Mouse (Mus musculus): Measurements from ENCODE around the gene Ushbp1. TPM values are rescaled to one million over a fixed set of nuclear protein-coding genes. Genes with fewer than 3 reads are reported as not detected.

Gene Ushbp1
- polyA plus RNA-seq, 1 experiment from 2014 or later, result 4.1 TPM

DNA sequence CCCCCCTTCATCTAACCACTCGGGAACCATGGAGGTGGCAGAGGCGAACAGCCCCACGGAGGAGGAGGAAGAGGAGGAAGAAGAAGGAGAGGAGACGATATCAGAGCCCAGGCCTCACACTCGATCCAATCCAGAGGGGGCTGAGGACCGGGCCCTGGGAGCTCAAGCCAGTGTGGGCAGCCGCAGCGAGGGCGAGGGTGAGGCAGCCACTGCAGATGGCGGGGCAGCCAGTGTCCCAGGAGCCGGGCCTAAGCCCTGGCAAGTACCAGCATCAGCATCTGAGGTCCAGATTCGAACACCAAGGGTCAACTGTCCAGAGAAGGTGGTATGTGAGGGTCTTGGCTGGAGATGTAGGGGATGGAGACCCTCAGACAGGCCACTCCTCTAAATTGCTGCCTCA, 2.1 kb upstream of the Ushbp1 start:
- H3K27me3 ChIP-seq (ENCODE audit: control insufficient read depth, insufficient read depth, low read length), result no peaks in the 10 kb centered on the region
- H3K4me1 ChIP-seq (replicated peaks; ENCODE audit: control insufficient read depth, insufficient read depth), result peaks cover 5% of the 10 kb centered on the region; the same call in 1 of the 2 replicates
- H3K9me3 ChIP-seq (ENCODE audit: control insufficient read depth, low read length), result no peaks in the 10 kb centered on the region
- ATAC-seq (ENCODE audit: low FRiP score, low TSS enrichment) (no peak), DNase-seq (ENCODE audit: low spot score) (no peak)
- H3K36me3 ChIP-seq (ENCODE audit: control insufficient read depth, insufficient read depth, low read length), result peaks cover 6% of the 10 kb centered on the region; the same call in 1 of the 2 replicates
- H3K4me3 ChIP-seq (ENCODE audit: low read depth, low read length), result peak overlapping the region; percentile 67
- TF ChIP-seq EP300 (optimal IDR thresholded peaks at IDR 0.05), result no peak
- no peak for TF ChIP-seq CTCF (IDR thresholded peaks at IDR 0.05; ENCODE audit: low read depth)
- no peak overlapping the region for H3K9ac ChIP-seq (ENCODE audit: low read length)
- peak overlapping the region; percentile 80 for H3K4me2 ChIP-seq (replicated peaks; ENCODE audit: low read depth)
- 83% methylated on average over 12 of the region's 12 CpGs for WGBS
- no peak overlapping the region for H3K27ac ChIP-seq (replicated peaks)

DNA sequence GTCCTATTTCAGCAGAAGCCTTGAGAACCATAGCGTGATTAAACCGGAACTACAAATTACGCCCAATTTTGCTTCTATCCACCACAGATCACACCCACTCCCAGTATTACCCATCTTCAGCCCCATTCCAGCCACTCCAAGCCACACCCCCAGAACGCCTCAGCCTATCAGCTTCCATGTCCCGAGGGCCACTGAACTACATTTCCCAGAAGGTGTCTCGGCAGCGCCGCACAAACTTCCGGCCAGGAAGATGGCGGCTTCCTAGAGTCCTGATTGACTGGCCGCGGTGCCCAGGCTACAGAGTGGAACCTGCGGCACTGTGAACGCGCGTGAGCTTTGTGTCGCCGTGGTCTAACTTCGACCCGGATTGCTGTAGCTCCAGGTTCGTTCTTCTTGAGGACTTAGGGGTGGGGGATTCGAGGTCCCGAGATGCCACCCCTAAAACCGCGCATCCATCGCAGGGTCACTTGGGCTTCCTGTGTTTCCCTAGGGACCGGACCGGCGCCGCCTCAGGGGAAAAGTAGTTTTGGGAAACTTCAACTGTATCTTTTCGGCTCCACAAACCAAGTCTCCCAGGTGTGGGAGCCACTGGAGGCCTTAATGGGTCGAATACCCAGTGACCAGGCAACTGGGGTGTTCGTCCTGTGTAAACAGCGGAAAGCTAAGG, 1.2 kb upstream of the Ushbp1 start, which contains the start of gene Babam1:
Gene Babam1 (plus strand): TSS at position 223 of the 667 bp plus-strand sequence.
- ATAC-seq (ENCODE audit: low FRiP score, low TSS enrichment), result peak; percentile 97
- peak within 1 kb of the TSS; percentile 67 for H3K4me3 ChIP-seq (ENCODE audit: low read depth, low read length)
- H3K4me2 ChIP-seq (replicated peaks; ENCODE audit: low read depth), result peak within 1 kb of the TSS; percentile 80
- H3K9ac ChIP-seq (ENCODE audit: low read length), result peak within 1 kb of the TSS; percentile 70
- peaks cover 5% of the 10 kb centered on the region; the same call in 1 of the 2 replicates for H3K4me1 ChIP-seq (replicated peaks; ENCODE audit: control insufficient read depth, insufficient read depth)
- DNase-seq (ENCODE audit: low spot score), result peak; percentile 90
- peak within 1 kb of the TSS; percentile 45 for H3K27ac ChIP-seq (replicated peaks)
- under 1% methylated on average over 34 of the region's 34 CpGs for WGBS
- H3K27me3 ChIP-seq (ENCODE audit: control insufficient read depth, insufficient read depth, low read length), result no peaks in the 10 kb centered on the region
- peaks cover 6% of the 10 kb centered on the region; the same call in 1 of the 2 replicates for H3K36me3 ChIP-seq (ENCODE audit: control insufficient read depth, insufficient read depth, low read length)
- H3K9me3 ChIP-seq (ENCODE audit: control insufficient read depth, low read length), result no peaks in the 10 kb centered on the region
- no peak for TF ChIP-seq EP300 (optimal IDR thresholded peaks at IDR 0.05)
- 0 out of 2 replicates have a peak, but pooled peaks have one; percentile 1 for TF ChIP-seq CTCF (IDR thresholded peaks at IDR 0.05; ENCODE audit: low read depth)

DNA sequence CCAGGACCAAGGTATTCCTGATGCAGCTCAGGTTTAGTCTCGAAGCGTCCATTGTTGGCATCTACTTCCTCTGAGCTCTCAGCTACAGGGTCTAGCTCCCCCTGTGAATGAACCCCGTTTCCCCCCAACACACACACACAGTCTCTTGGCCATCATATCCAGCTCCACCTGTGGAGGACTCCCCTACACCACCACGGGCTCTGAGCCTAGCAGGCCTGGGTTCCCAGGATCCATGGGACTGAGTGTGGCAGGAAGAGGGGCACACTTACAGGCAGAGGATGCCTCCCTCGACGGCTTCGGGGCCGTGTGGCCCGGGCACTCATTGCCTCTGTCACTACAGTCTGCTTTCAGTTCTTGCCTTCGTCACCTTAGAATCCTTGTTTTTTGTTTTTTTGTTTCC, 531 bp downstream of the Ushbp1 start:
- H3K9me3 ChIP-seq (ENCODE audit: control insufficient read depth, low read length), result no peaks in the 10 kb centered on the region
- peaks cover 5% of the 10 kb centered on the region; the same call in 1 of the 2 replicates for H3K4me1 ChIP-seq (replicated peaks; ENCODE audit: control insufficient read depth, insufficient read depth)
- no peak for ATAC-seq (ENCODE audit: low FRiP score, low TSS enrichment)
- no peaks in the 10 kb centered on the region for H3K27me3 ChIP-seq (ENCODE audit: control insufficient read depth, insufficient read depth, low read length)
- WGBS, result 84% methylated on average over 10 of the region's 10 CpGs
- TF ChIP-seq EP300 (optimal IDR thresholded peaks at IDR 0.05) (no peak), CTCF (IDR thresholded peaks at IDR 0.05; ENCODE audit: low read depth) (no peak)
- H3K9ac ChIP-seq (ENCODE audit: low read length), result no peak overlapping the region
- peak overlapping the region; percentile 17; the same call in 1 of the 2 replicates for H3K4me2 ChIP-seq (replicated peaks; ENCODE audit: low read depth)
- no peak for DNase-seq (ENCODE audit: low spot score)
- H3K4me3 ChIP-seq (ENCODE audit: low read depth, low read length), result no peak overlapping the region
- no peak overlapping the region for H3K27ac ChIP-seq (replicated peaks)
- H3K36me3 ChIP-seq (ENCODE audit: control insufficient read depth, insufficient read depth, low read length), result peaks cover 6% of the 10 kb centered on the region; the same call in 1 of the 2 replicates

DNA sequence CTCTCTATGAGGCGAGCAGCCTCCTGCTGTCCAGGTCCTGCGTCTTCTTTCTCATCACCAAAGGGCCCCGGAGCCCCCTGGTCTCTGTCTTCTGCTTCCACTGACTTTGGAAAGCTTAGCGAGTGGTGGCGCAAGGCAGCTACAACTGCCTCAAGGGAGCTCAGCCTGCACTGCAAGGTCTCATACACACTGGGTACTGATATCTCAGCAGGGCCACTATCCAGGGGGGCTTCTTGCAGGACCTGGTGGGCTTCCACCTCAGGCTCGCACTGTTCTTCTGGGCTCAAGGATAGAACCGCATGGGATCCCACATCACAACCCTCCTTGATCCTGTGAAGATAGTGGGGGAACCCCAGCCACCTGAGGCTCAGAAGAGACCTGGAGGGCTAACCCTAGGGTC, 1.1 kb downstream of the Ushbp1 start:
- TF ChIP-seq EP300 (optimal IDR thresholded peaks at IDR 0.05) (no peak), CTCF (IDR thresholded peaks at IDR 0.05; ENCODE audit: low read depth) (no peak)
- H3K36me3 ChIP-seq (ENCODE audit: control insufficient read depth, insufficient read depth, low read length), result peaks cover 6% of the 10 kb centered on the region; the same call in 1 of the 2 replicates
- peaks cover 5% of the 10 kb centered on the region; the same call in 1 of the 2 replicates for H3K4me1 ChIP-seq (replicated peaks; ENCODE audit: control insufficient read depth, insufficient read depth)
- DNase-seq (ENCODE audit: low spot score), result no peak
- H3K27me3 ChIP-seq (ENCODE audit: control insufficient read depth, insufficient read depth, low read length), result no peaks in the 10 kb centered on the region
- H3K4me2 ChIP-seq (replicated peaks; ENCODE audit: low read depth), result peak overlapping the region; percentile 17; the same call in 1 of the 2 replicates
- H3K9me3 ChIP-seq (ENCODE audit: control insufficient read depth, low read length), result no peaks in the 10 kb centered on the region
- H3K9ac ChIP-seq (ENCODE audit: low read length), result no peak overlapping the region
- no peak overlapping the region for H3K27ac ChIP-seq (replicated peaks)
- no peak for ATAC-seq (ENCODE audit: low FRiP score, low TSS enrichment)
- WGBS, result 77% methylated on average over 7 of the region's 7 CpGs
- no peak overlapping the region for H3K4me3 ChIP-seq (ENCODE audit: low read depth, low read length)

- TF ChIP-seq CTCF (IDR thresholded peaks at IDR 0.05; ENCODE audit: low read depth), result no peak
- TF ChIP-seq EP300 (optimal IDR thresholded peaks at IDR 0.05), result no peak
- WGBS, result 23% methylated on average over 3 of the region's 3 CpGs
Observed at GRCm38 (mm10) chr8:71392871-71393270, 2.7 kb downstream of the Ushbp1 start.

GRCm38 (mm10) chr8:71392391-71392790, 3.2 kb downstream of the Ushbp1 start:
- TF ChIP-seq EP300 (optimal IDR thresholded peaks at IDR 0.05), result no peak
- no peak for TF ChIP-seq CTCF (IDR thresholded peaks at IDR 0.05; ENCODE audit: low read depth)
- WGBS, result 74% methylated on average over 5 of the region's 5 CpGs
- Histone ChIP-seq H3K4me1 (replicated peaks; ENCODE audit: control insufficient read depth, insufficient read depth) (peaks cover 2% of the 10 kb centered on the region; the same call in 1 of the 2 replicates), H3K27ac (replicated peaks) (no peak overlapping the region), H3K4me3 (ENCODE audit: low read depth, low read length) (no peak overlapping the region), H3K9me3 (ENCODE audit: control insufficient read depth, low read length) (no peaks in the 10 kb centered on the region), H3K36me3 (ENCODE audit: control insufficient read depth, insufficient read depth, low read length) (no peaks in the 10 kb centered on the region), H3K27me3 (ENCODE audit: control insufficient read depth, insufficient read depth, low read length) (no peaks in the 10 kb centered on the region), H3K9ac (ENCODE audit: low read length) (no peak overlapping the region), H3K4me2 (replicated peaks; ENCODE audit: low read depth) (no peak overlapping the region)
- ATAC-seq (ENCODE audit: low FRiP score, low TSS enrichment), result no peak
- no peak for DNase-seq (ENCODE audit: low spot score)

More at GRCm38 (mm10) chr8:71392871-71393270, 2.7 kb downstream of the Ushbp1 start:
- Histone ChIP-seq H3K9ac (ENCODE audit: low read length) (no peak overlapping the region), H3K4me2 (replicated peaks; ENCODE audit: low read depth) (no peak overlapping the region), H3K27ac (replicated peaks) (no peak overlapping the region), H3K4me3 (ENCODE audit: low read depth, low read length) (no peak overlapping the region), H3K27me3 (ENCODE audit: control insufficient read depth, insufficient read depth, low read length) (no peaks in the 10 kb centered on the region), H3K9me3 (ENCODE audit: control insufficient read depth, low read length) (no peaks in the 10 kb centered on the region), H3K36me3 (ENCODE audit: control insufficient read depth, insufficient read depth, low read length) (no peaks in the 10 kb centered on the region), H3K4me1 (replicated peaks; ENCODE audit: control insufficient read depth, insufficient read depth) (peaks cover 5% of the 10 kb centered on the region; the same call in 1 of the 2 replicates)
- DNase-seq (ENCODE audit: low spot score) (no peak), ATAC-seq (ENCODE audit: low FRiP score, low TSS enrichment) (no peak)
